8 mouse cellular contexts compared by ENCODE assay signal in the genomic region with DNA sequence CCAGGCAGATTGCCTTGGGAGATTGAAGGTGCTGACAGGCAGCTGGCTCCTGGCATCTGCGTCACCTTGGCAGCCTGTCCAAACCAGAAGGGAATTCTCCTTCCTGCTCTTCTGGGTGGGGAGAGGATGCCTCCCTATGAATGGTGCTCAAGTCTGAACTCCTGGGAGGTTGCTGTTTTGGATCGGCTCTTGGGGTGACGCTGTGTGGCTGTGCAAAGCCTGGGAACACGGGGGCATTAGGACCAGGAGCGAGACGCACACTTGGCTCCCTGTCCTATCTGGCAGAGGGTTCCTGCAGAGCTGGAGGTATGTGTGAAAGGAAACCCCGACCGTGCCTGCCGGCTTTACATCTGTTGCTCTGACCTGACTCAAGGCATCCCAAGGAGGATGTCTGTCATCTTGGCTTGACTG. TPM values are rescaled to one million over a fixed set of nuclear protein-coding genes. Genes with fewer than 3 reads are reported as not detected.
DNase-seq lines count a peak whose midpoint lies in the region; ATAC-seq and TF ChIP-seq lines count a peak whose summit lies in the region.

A gene (plus strand): TSS at position 309 of the 411 bp plus-strand sequence.

- H3K27ac ChIP-seq in midbrain, embryonic 10.5 days (replicated peaks), result 0 out of 2 replicates have a peak within 1 kb of the TSS, but pooled peaks have one; percentile 9
- no peak within 1 kb of the TSS for H3K27ac ChIP-seq in midbrain, embryonic 11.5 days (ENCODE audit: low read depth, low read length)
- H3K27ac ChIP-seq in thymus, adult 2 months (ENCODE audit: control insufficient read depth, insufficient read depth, low read length), result no peak within 1 kb of the TSS

- H3K36me3 ChIP-seq in midbrain, embryonic 10.5 days, result no peaks in the 10 kb centered on the region
- H3K36me3 ChIP-seq in midbrain, embryonic 11.5 days (ENCODE audit: control insufficient read depth, insufficient read depth, low read length), result no peaks in the 10 kb centered on the region
- no peaks in the 10 kb centered on the region for H3K36me3 ChIP-seq in thymus, adult 2 months (ENCODE audit: control insufficient read depth, insufficient read depth, low read length)

- ATAC-seq in midbrain, embryonic 11.5 days (ENCODE audit: low FRiP score), result no peak

- WGBS in midbrain, embryonic 10.5 days, result 15% methylated on average over 9 of the region's 9 CpGs
- WGBS in midbrain, embryonic 11.5 days, result 23% methylated on average over 9 of the region's 9 CpGs
- 18% methylated on average over 9 of the region's 9 CpGs for WGBS in thymus, adult 2 months

- no peak for DNase-seq in midbrain, embryonic 10.5 days (ENCODE audit: low spot score)
- DNase-seq in midbrain, embryonic 11.5 days (ENCODE audit: low spot score, missing footprints), result no peak
- peak; percentile 92 to 94 for DNase-seq in cerebellum, postnatal 10 days
- peak; percentile 76 for DNase-seq in gastrocnemius, postnatal 25 days
- DNase-seq in kidney, adult 18-20 months, result peak; percentile 54
- DNase-seq in lung, postnatal 36 days, result peak; percentile 65
- DNase-seq in thymus, adult 2 months, result no peak
- no peak for DNase-seq in spleen, adult 18-20 months

- peaks cover 22% of the 10 kb centered on the region for H3K4me1 ChIP-seq in midbrain, embryonic 10.5 days
- H3K4me1 ChIP-seq in midbrain, embryonic 11.5 days (ENCODE audit: control insufficient read depth, insufficient read depth, low read length), result peaks cover 2% of the 10 kb centered on the region; the same call in 1 of the 2 replicates
- H3K4me1 ChIP-seq in thymus, adult 2 months (replicated peaks; ENCODE audit: control insufficient read depth, insufficient read depth, low read length), result no peaks in the 10 kb centered on the region

- TF ChIP-seq POLR2A in thymus, adult 2 months (IDR thresholded peaks at IDR 0.05; ENCODE audit: control insufficient read depth, extremely low read depth, insufficient read depth, low read length, poor library complexity), result no peak

- no peak within 1 kb of the TSS for H3K9ac ChIP-seq in midbrain, embryonic 11.5 days (ENCODE audit: low read length)

- TF ChIP-seq CTCF in thymus, adult 2 months (IDR thresholded peaks at IDR 0.05; ENCODE audit: borderline replicate concordance, control insufficient read depth, extremely low read depth, insufficient read depth, low read length, poor library complexity), result no peak

- peaks cover 28% of the 10 kb centered on the region for H3K27me3 ChIP-seq in midbrain, embryonic 10.5 days (ENCODE audit: low read depth, poor library complexity, severe bottlenecking)
- no peaks in the 10 kb centered on the region for H3K27me3 ChIP-seq in midbrain, embryonic 11.5 days (ENCODE audit: control insufficient read depth, insufficient read depth, low read length)
- H3K27me3 ChIP-seq in thymus, adult 2 months (ENCODE audit: control insufficient read depth, insufficient read depth, low read length), result no peaks in the 10 kb centered on the region

- H3K4me3 ChIP-seq in midbrain, embryonic 10.5 days, result no peak within 1 kb of the TSS
- H3K4me3 ChIP-seq in midbrain, embryonic 11.5 days (ENCODE audit: low read depth, low read length), result no peak within 1 kb of the TSS
- no peak within 1 kb of the TSS for H3K4me3 ChIP-seq in thymus, adult 2 months (ENCODE audit: control insufficient read depth, insufficient read depth, low read length)

- no peak within 1 kb of the TSS for H3K4me2 ChIP-seq in midbrain, embryonic 11.5 days

- H3K9me3 ChIP-seq in midbrain, embryonic 10.5 days (replicated peaks), result no peaks in the 10 kb centered on the region
- no peaks in the 10 kb centered on the region for H3K9me3 ChIP-seq in midbrain, embryonic 11.5 days (ENCODE audit: control insufficient read depth, low read length)

RNA-seq across cellular contexts. Expression of the gene that starts here (rescaled TPM):
- 0.10 and 0.11 TPM in 2 replicates for polyA plus RNA-seq in midbrain, embryonic 10.5 days (2016; fragmentation: Nextera tagmentation; extraction: Ambion mirVana)
- polyA plus RNA-seq in midbrain, embryonic 11.5 days (2014; fragmentation: Nextera tagmentation; extraction: Ambion mirVana), result 0.08 and 0.11 TPM in 2 replicates
- 1 to 10 TPM; 3.2 to 6.9 TPM for total RNA-seq in gastrocnemius, postnatal 25 days (2021)
- 1.8 and 2.4 TPM in 2 replicates for polyA plus RNA-seq in thymus, adult 2 months (2012; rRNA removed)

Comparison
In these comparisons a context has a peak if more than half of its experiments do, and no peak if none do; other contexts are left out.
1. DNase-seq: peak in cerebellum, postnatal 10 days (2 of 2), gastrocnemius, postnatal 25 days (single experiment), kidney, adult 18-20 months (single experiment) and lung, postnatal 36 days (single experiment); none in midbrain, embryonic 10.5 days (single experiment), midbrain, embryonic 11.5 days (single experiment), thymus, adult 2 months (single experiment) and spleen, adult 18-20 months (0 of 2).